Mouse (Mus musculus): ENCODE data around the gene Fntb. TPM values are rescaled to one million over a fixed set of nuclear protein-coding genes. Genes with fewer than 3 reads are reported as not detected.

Gene Fntb
- polyA plus RNA-seq, 1 experiment: 23.8 TPM

- Histone ChIP-seq H3ac (ENCODE audit: control insufficient read depth, insufficient read length) (no peak overlapping the region), H3K36me3 (ENCODE audit: control insufficient read depth, insufficient read depth) (no peaks in the 10 kb centered on the region), H3K27me3 (ENCODE audit: control insufficient read depth, insufficient read depth, insufficient read length) (peaks cover 40% of the 10 kb centered on the region), H3K4me3 (no peak overlapping the region), H3K4me2 (ENCODE audit: low read depth) (no peak overlapping the region), H3K79me2 (ENCODE audit: control insufficient read depth, insufficient read depth) (no peaks in the 10 kb centered on the region)
- no peak for TF ChIP-seq MAX (IDR thresholded peaks at IDR 0.05; ENCODE audit: low read depth)
- no peak for TF ChIP-seq MYOD1 (IDR thresholded peaks at IDR 0.05; ENCODE audit: control insufficient read depth in 1 of 3, insufficient read length in 2 of 3, low read depth in 2 of 3)
- TF ChIP-seq POLR2AphosphoS2 (IDR thresholded peaks at IDR 0.05; ENCODE audit: insufficient read length, low read depth): no peak
- no peak for TF ChIP-seq E2F4 (IDR thresholded peaks at IDR 0.05; ENCODE audit: insufficient read depth)
- TF ChIP-seq REST (IDR thresholded peaks at IDR 0.05; ENCODE audit: insufficient read depth, insufficient read length): no peak
- no peak for TF ChIP-seq TCF12 (IDR thresholded peaks at IDR 0.05; ENCODE audit: insufficient read depth, poor library complexity, severe bottlenecking)
- no peak for TF ChIP-seq TCF3 (IDR thresholded peaks at IDR 0.05; ENCODE audit: insufficient read length, low read depth)
- no peak for TF ChIP-seq SRF (IDR thresholded peaks at IDR 0.05; ENCODE audit: control insufficient read depth, insufficient read length, low read depth)
- no peak for TF ChIP-seq CEBPB (IDR thresholded peaks at IDR 0.05; ENCODE audit: insufficient read depth, poor library complexity, severe bottlenecking)
- TF ChIP-seq POLR2A (IDR thresholded peaks at IDR 0.05; ENCODE audit: insufficient read length, low read depth): no peak
- TF ChIP-seq MYOG (IDR thresholded peaks at IDR 0.05; ENCODE audit: control insufficient read depth in 1 of 3, insufficient read depth in 1 of 3, insufficient read length in 2 of 3, low read depth in 2 of 3): no peak
- TF ChIP-seq USF1 (IDR thresholded peaks at IDR 0.05; ENCODE audit: low read depth): no peak
Measured at GRCm38 (mm10) chr12:76798008-76798720, 32.8 kb downstream of the Fntb start.

DNA sequence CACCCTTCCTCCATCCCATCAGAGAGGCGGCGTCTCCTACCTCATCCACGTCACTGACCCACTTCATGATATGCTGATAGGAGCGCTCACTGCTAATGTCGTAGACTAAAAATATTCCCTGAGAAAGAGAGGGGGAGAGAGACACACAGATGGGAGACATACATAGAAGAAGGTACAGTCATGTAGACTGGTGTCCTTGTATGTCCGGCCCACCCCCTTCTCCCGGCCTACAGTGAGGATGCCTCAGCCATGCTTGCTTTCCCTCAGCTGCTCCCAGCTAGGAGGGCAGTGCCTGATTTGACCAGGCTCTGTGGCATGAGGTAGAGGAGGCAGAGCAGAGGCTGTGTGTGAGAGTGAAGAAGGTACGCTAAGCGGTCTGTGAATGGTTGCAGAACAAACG lies 37.6 kb downstream of the Fntb start:
- no peaks in the 10 kb centered on the region for H3K79me2 ChIP-seq (ENCODE audit: control insufficient read depth, insufficient read depth)
- H3K4me3 ChIP-seq: no peak overlapping the region
- H3K4me2 ChIP-seq (ENCODE audit: low read depth): no peak overlapping the region
- peaks cover 16% of the 10 kb centered on the region for H3K27me3 ChIP-seq (ENCODE audit: control insufficient read depth, insufficient read depth, insufficient read length)
- no peaks in the 10 kb centered on the region for H3K36me3 ChIP-seq (ENCODE audit: control insufficient read depth, insufficient read depth)
- TF ChIP-seq POLR2A (IDR thresholded peaks at IDR 0.05; ENCODE audit: insufficient read length, low read depth) (no peak), MAX (IDR thresholded peaks at IDR 0.05; ENCODE audit: low read depth) (no peak), MYOG (IDR thresholded peaks at IDR 0.05; ENCODE audit: control insufficient read depth in 1 of 3, insufficient read depth in 1 of 3, insufficient read length in 2 of 3, low read depth in 2 of 3) (no peak), MYOD1 (IDR thresholded peaks at IDR 0.05; ENCODE audit: control insufficient read depth in 1 of 3, insufficient read length in 2 of 3, low read depth in 2 of 3) (no peak), CEBPB (IDR thresholded peaks at IDR 0.05; ENCODE audit: insufficient read depth, poor library complexity, severe bottlenecking) (no peak), SRF (IDR thresholded peaks at IDR 0.05; ENCODE audit: control insufficient read depth, insufficient read length, low read depth) (no peak), POLR2AphosphoS2 (IDR thresholded peaks at IDR 0.05; ENCODE audit: insufficient read length, low read depth) (no peak), TCF12 (IDR thresholded peaks at IDR 0.05; ENCODE audit: insufficient read depth, poor library complexity, severe bottlenecking) (no peak), E2F4 (IDR thresholded peaks at IDR 0.05; ENCODE audit: insufficient read depth) (no peak), TCF3 (IDR thresholded peaks at IDR 0.05; ENCODE audit: insufficient read length, low read depth) (no peak), USF1 (IDR thresholded peaks at IDR 0.05; ENCODE audit: low read depth) (no peak), REST (IDR thresholded peaks at IDR 0.05; ENCODE audit: insufficient read depth, insufficient read length) (no peak)
- H3ac ChIP-seq (ENCODE audit: control insufficient read depth, insufficient read length): no peak overlapping the region

DNA sequence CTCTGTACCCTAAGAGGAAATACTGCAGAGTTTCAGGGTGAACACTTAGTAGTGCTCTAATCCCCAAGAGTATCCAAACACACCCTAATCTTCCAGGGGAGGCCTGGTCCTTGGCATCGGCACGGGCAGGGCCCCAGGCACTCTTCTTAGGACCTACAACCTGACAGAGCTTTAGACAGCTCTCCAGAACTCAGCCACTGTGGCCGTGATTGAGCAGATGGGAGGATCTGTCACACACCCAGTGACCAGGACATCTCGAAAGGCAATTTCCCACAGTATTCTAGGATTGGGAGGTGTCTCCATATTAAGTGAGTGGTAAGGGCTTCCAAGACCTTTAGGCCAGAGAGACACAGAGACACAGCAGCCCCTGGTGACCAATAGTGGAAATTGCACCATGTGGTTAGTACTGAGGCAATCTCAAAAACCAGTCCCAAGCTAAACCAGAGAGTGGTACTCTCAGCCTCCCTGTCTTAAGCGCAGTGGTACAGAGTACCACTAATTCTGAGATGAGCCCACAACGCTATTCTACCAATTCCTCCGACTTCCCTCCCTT lies 38.4 kb downstream of the Fntb start:
- H3K4me2 ChIP-seq (ENCODE audit: low read depth): no peak overlapping the region
- no peak overlapping the region for H3ac ChIP-seq (ENCODE audit: control insufficient read depth, insufficient read length)
- TF ChIP-seq TCF12 (IDR thresholded peaks at IDR 0.05; ENCODE audit: insufficient read depth, poor library complexity, severe bottlenecking) (no peak), CEBPB (IDR thresholded peaks at IDR 0.05; ENCODE audit: insufficient read depth, poor library complexity, severe bottlenecking) (no peak), MYOG (IDR thresholded peaks at IDR 0.05; ENCODE audit: control insufficient read depth in 1 of 3, insufficient read depth in 1 of 3, insufficient read length in 2 of 3, low read depth in 2 of 3) (no peak), SRF (IDR thresholded peaks at IDR 0.05; ENCODE audit: control insufficient read depth, insufficient read length, low read depth) (no peak), TCF3 (IDR thresholded peaks at IDR 0.05; ENCODE audit: insufficient read length, low read depth) (no peak), MAX (IDR thresholded peaks at IDR 0.05; ENCODE audit: low read depth) (no peak), POLR2A (IDR thresholded peaks at IDR 0.05; ENCODE audit: insufficient read length, low read depth) (no peak), E2F4 (IDR thresholded peaks at IDR 0.05; ENCODE audit: insufficient read depth) (no peak), REST (IDR thresholded peaks at IDR 0.05; ENCODE audit: insufficient read depth, insufficient read length) (no peak), MYOD1 (IDR thresholded peaks at IDR 0.05; ENCODE audit: control insufficient read depth in 1 of 3, insufficient read length in 2 of 3, low read depth in 2 of 3) (no peak), USF1 (IDR thresholded peaks at IDR 0.05; ENCODE audit: low read depth) (no peak), POLR2AphosphoS2 (IDR thresholded peaks at IDR 0.05; ENCODE audit: insufficient read length, low read depth) (no peak)
- H3K79me2 ChIP-seq (ENCODE audit: control insufficient read depth, insufficient read depth): no peaks in the 10 kb centered on the region
- H3K36me3 ChIP-seq (ENCODE audit: control insufficient read depth, insufficient read depth): no peaks in the 10 kb centered on the region
- no peak overlapping the region for H3K4me3 ChIP-seq
- H3K27me3 ChIP-seq (ENCODE audit: control insufficient read depth, insufficient read depth, insufficient read length): peaks cover 10% of the 10 kb centered on the region

DNA sequence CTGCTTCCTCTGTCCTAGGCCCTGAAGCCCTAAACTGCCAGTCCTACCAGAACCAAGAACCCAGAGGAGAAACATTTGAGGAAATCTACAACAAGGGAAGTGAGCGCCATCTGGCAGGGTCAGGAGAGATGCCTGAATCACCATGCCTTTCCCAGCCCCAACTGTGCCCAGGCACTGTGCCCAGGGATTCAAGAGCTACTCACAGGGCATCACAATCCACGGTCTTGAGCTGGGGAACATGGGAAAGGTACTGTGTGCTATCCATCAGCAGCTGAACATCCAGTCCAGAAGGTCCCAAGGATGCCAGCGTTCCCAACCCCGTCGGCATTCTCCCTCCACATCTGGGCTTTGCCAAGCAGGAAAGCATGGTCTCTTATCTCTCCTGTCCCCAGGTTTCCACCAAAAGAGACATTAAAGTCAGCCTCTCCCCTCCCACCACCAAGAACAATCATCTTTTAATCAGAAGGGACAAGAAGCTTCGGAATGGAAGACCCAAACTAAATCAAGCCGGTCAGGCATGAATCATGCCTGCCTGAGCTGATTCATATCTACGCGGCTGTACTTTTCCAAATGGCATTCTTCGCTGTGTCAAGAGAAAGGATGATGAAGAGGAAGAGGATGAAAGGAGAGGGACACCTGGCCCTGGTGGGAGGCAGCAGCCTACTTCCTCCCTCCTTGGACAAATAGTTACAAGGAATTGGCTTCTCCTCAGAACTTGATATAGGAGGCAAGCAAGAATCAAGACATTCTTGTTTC lies 39.8 kb downstream of the Fntb start:
- H3K4me3 ChIP-seq: no peak overlapping the region
- H3K36me3 ChIP-seq (ENCODE audit: control insufficient read depth, insufficient read depth): no peaks in the 10 kb centered on the region
- no peaks in the 10 kb centered on the region for H3K79me2 ChIP-seq (ENCODE audit: control insufficient read depth, insufficient read depth)
- no peak overlapping the region for H3K4me2 ChIP-seq (ENCODE audit: low read depth)
- H3K27me3 ChIP-seq (ENCODE audit: control insufficient read depth, insufficient read depth, insufficient read length): peaks cover 4% of the 10 kb centered on the region
- TF ChIP-seq MYOD1 (IDR thresholded peaks at IDR 0.05; ENCODE audit: control insufficient read depth in 1 of 3, insufficient read length in 2 of 3, low read depth in 2 of 3): no peak
- TF ChIP-seq REST (IDR thresholded peaks at IDR 0.05; ENCODE audit: insufficient read depth, insufficient read length): no peak
- TF ChIP-seq USF1 (IDR thresholded peaks at IDR 0.05; ENCODE audit: low read depth): no peak
- no peak for TF ChIP-seq MAX (IDR thresholded peaks at IDR 0.05; ENCODE audit: low read depth)
- TF ChIP-seq POLR2AphosphoS2 (IDR thresholded peaks at IDR 0.05; ENCODE audit: insufficient read length, low read depth): no peak
- TF ChIP-seq E2F4 (IDR thresholded peaks at IDR 0.05; ENCODE audit: insufficient read depth): no peak
- no peak for TF ChIP-seq TCF12 (IDR thresholded peaks at IDR 0.05; ENCODE audit: insufficient read depth, poor library complexity, severe bottlenecking)
- no peak for TF ChIP-seq SRF (IDR thresholded peaks at IDR 0.05; ENCODE audit: control insufficient read depth, insufficient read length, low read depth)
- TF ChIP-seq CEBPB (IDR thresholded peaks at IDR 0.05; ENCODE audit: insufficient read depth, poor library complexity, severe bottlenecking): no peak
- TF ChIP-seq POLR2A (IDR thresholded peaks at IDR 0.05; ENCODE audit: insufficient read length, low read depth): no peak
- no peak for TF ChIP-seq TCF3 (IDR thresholded peaks at IDR 0.05; ENCODE audit: insufficient read length, low read depth)
- no peak for TF ChIP-seq MYOG (IDR thresholded peaks at IDR 0.05; ENCODE audit: control insufficient read depth in 1 of 3, insufficient read depth in 1 of 3, insufficient read length in 2 of 3, low read depth in 2 of 3)
- no peak overlapping the region for H3ac ChIP-seq (ENCODE audit: control insufficient read depth, insufficient read length)

Data from myocyte (in vitro differentiated cells).